Mouse (Mus musculus): Measurements from ENCODE around the gene Prr5l. TPM values are rescaled to one million over a fixed set of nuclear protein-coding genes. Genes with fewer than 3 reads are reported as not detected.

Prr5l gene
- polyA plus RNA-seq, 1 experiment, result 0.02 TPM

DNA sequence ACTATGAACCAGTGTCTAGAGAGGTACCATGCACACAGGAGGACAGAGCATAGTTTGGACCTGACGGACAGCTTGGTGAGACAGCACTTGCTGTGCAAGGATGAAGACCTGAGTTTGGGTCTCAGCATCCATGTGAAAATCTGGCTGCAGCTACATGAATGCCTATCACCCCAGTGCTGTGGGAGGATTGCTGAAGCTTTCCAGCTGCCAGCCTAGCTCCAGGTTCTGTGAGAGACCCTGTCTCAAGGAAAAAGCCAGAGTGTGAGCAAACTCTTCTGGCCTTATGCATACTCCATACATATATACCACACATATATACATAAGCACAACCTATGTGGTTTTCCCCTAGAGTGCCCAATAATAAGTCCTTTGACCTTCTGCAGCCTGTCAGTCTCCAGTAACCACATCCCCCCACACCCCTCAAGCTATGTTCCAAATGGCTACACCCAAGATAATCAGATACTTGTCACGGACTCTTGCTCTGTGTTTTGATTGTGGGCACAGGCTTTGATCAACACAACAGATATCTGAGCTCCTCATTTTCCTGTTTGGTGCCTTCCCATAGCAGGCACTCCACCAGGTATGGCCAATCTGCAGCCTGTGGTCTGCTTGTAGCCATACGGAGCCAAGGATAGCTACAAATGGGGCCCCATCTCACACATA lies 66.0 kb downstream of the Prr5l start:
- Histone ChIP-seq H3K4me3 (replicated peaks) (no peak overlapping the region), H3K27me3 (ENCODE audit: control insufficient read depth) (no peaks in the 10 kb centered on the region)
- TF ChIP-seq GATA1 (IDR thresholded peaks at IDR 0.05; ENCODE audit: low read length) (no peak), TAL1 (IDR thresholded peaks at IDR 0.05; ENCODE audit: low read length) (no peak)

DNA sequence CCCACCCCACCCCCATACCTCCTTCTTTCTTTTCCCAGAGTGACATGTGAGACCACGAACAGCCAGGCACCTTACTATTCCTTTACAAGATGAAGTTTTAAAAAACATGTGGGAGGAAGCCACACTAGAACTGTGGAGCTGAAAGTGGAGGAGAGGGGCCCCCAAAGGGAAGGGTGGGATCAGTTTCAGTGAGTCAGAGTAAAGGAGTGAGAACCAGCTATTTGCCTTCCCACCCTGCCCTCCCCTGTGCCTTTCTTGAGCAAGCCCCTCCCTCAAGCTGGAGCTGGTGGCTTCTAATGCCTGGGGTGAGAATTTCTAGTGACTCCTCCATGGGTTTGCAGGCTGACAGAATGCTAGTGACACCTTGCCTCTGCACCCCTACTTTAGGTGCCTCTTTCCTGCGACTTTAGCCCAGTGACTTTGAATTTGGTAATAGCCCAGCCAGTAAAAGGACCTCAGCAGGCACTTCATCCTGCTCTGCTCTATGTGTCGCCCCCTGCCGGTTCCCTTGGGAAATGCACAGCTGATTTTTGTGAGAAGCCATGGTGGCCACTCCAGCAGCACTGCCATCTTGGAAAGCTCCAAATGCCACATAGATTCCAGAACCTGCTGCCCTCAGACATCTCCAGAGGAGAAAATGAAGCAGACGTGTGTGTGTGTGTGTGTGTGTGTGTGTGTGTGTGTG lies 67.4 kb downstream of the Prr5l start:
- H3K4me1 ChIP-seq (ENCODE audit: control insufficient read depth), result no peaks in the 10 kb centered on the region
- H3K27me3 ChIP-seq (ENCODE audit: control insufficient read depth), result no peaks in the 10 kb centered on the region
- TF ChIP-seq GATA1 (IDR thresholded peaks at IDR 0.05; ENCODE audit: low read length) (no peak), TAL1 (IDR thresholded peaks at IDR 0.05; ENCODE audit: low read length) (no peak)
- H3K9me3 ChIP-seq (ENCODE audit: control insufficient read depth, low read length), result no peaks in the 10 kb centered on the region
- H3K36me3 ChIP-seq (ENCODE audit: control insufficient read depth), result no peaks in the 10 kb centered on the region
- H3K4me3 ChIP-seq (replicated peaks), result no peak overlapping the region

More for the DNA sequence above, 66.0 kb downstream of the Prr5l start:
- Histone ChIP-seq H3K9me3 (ENCODE audit: control insufficient read depth, low read length) (no peaks in the 10 kb centered on the region), H3K36me3 (ENCODE audit: control insufficient read depth) (no peaks in the 10 kb centered on the region), H3K4me1 (ENCODE audit: control insufficient read depth) (no peaks in the 10 kb centered on the region)

DNA sequence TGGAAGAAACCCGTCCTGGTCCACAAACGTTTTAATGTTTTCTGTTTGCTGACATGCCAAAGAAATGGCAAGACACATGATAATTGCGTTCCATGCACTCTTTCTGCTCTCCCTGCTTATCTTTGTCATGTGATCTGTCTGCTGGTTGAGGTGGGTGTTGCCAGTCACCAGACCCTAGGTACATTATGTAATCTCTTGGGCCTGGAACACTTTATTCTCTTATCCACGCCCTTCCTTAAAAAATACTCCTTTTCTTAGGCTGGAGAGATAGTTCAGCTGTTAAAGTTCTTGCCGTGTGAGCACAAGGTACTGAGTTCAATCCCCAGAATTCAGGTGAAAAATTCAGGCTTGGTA lies 68.6 kb downstream of the Prr5l start:
- no peaks in the 10 kb centered on the region for H3K4me1 ChIP-seq (ENCODE audit: control insufficient read depth)
- H3K9me3 ChIP-seq (ENCODE audit: control insufficient read depth, low read length), result no peaks in the 10 kb centered on the region
- no peaks in the 10 kb centered on the region for H3K36me3 ChIP-seq (ENCODE audit: control insufficient read depth)
- no peaks in the 10 kb centered on the region for H3K27me3 ChIP-seq (ENCODE audit: control insufficient read depth)
- TF ChIP-seq GATA1 (IDR thresholded peaks at IDR 0.05; ENCODE audit: low read length) (no peak), TAL1 (IDR thresholded peaks at IDR 0.05; ENCODE audit: low read length) (no peak)
- H3K4me3 ChIP-seq (replicated peaks), result no peak overlapping the region

DNA sequence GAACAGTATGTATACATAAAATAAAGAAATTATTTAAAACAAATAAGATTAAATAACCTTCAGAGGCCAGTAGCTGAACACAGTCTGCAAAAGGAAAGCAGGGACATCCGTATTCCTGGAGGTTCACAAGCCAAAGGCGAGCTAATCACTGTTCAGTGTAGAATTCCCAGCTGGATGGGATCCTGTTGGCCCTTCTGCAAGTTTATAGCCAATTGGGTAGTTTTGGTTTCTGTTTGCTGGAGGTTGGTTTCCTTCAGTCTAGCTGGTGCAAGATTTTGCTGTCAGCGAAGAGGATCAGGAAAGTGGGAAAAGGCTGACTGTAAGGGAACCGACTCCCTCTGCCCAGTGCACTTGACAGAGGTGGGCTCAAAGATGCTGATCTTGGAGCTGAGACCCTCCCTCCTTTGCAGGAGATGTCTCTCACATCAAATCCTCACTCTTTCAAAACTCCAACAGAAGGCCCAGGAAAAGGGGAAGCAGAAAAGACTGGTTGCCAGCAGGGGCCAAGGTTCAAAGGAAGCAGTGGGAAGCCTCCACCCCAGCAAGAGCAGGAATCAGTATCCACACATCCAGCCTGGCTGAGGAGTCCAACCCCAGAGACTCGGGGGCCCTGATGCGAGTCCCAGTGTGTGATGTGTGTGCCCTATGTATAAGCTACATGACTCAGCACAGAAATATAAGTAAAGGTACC lies 69.1 kb downstream of the Prr5l start:
- H3K4me1 ChIP-seq (ENCODE audit: control insufficient read depth), result no peaks in the 10 kb centered on the region
- no peak for TF ChIP-seq TAL1 (IDR thresholded peaks at IDR 0.05; ENCODE audit: low read length)
- TF ChIP-seq GATA1 (IDR thresholded peaks at IDR 0.05; ENCODE audit: low read length), result no peak
- H3K9me3 ChIP-seq (ENCODE audit: control insufficient read depth, low read length), result no peaks in the 10 kb centered on the region
- no peaks in the 10 kb centered on the region for H3K36me3 ChIP-seq (ENCODE audit: control insufficient read depth)
- no peak overlapping the region for H3K4me3 ChIP-seq (replicated peaks)
- H3K27me3 ChIP-seq (ENCODE audit: control insufficient read depth), result no peaks in the 10 kb centered on the region

DNA sequence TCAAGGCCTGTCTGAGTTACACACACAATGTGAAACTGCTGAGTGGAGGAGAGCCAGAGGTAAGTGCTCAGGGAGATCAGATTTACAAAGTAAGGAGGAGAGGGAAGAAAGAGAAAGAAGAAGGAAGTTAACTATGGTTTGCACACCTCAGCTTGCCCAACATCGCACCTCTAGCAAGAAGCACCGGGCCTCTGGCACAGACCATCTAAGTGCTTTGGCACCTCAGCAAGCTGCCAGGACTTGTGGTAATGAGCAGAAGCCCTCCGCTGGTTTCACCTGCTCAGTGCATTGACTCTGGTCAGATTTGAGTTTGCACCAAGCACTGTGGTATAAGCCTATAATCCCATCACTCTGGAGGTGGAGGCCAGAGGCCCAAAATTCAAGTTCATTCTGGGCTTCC lies 70.9 kb downstream of the Prr5l start:
- H3K36me3 ChIP-seq (ENCODE audit: control insufficient read depth), result no peaks in the 10 kb centered on the region
- H3K9me3 ChIP-seq (ENCODE audit: control insufficient read depth, low read length), result no peaks in the 10 kb centered on the region
- TF ChIP-seq TAL1 (IDR thresholded peaks at IDR 0.05; ENCODE audit: low read length), result no peak
- TF ChIP-seq GATA1 (IDR thresholded peaks at IDR 0.05; ENCODE audit: low read length), result no peak
- H3K27me3 ChIP-seq (ENCODE audit: control insufficient read depth), result no peaks in the 10 kb centered on the region
- H3K4me1 ChIP-seq (ENCODE audit: control insufficient read depth), result no peaks in the 10 kb centered on the region
- H3K4me3 ChIP-seq (replicated peaks), result no peak overlapping the region

DNA sequence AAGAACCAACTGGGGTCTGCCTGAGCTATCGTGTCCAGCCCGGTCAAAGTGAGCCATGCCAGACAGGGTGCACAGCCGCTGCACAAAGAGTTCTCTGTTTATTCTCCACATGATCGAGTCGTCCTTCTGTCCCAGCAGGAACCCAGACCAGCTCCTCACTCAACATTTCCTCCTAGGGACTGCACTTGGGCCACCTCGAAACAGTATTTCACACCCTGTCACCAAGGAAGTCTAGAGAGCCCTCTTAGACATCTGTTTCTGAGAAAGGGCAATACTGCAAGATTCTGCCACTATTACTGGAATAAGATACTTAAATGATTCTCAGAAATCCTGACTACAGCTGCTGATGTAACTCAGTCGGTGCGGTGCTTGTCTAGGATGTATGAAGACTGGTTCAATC lies 72.1 kb downstream of the Prr5l start:
- no peaks in the 10 kb centered on the region for H3K27me3 ChIP-seq (ENCODE audit: control insufficient read depth)
- no peaks in the 10 kb centered on the region for H3K9me3 ChIP-seq (ENCODE audit: control insufficient read depth, low read length)
- TF ChIP-seq GATA1 (IDR thresholded peaks at IDR 0.05; ENCODE audit: low read length) (no peak), TAL1 (IDR thresholded peaks at IDR 0.05; ENCODE audit: low read length) (no peak)
- H3K36me3 ChIP-seq (ENCODE audit: control insufficient read depth), result no peaks in the 10 kb centered on the region
- H3K4me1 ChIP-seq (ENCODE audit: control insufficient read depth), result no peaks in the 10 kb centered on the region
- no peak overlapping the region for H3K4me3 ChIP-seq (replicated peaks)

DNA sequence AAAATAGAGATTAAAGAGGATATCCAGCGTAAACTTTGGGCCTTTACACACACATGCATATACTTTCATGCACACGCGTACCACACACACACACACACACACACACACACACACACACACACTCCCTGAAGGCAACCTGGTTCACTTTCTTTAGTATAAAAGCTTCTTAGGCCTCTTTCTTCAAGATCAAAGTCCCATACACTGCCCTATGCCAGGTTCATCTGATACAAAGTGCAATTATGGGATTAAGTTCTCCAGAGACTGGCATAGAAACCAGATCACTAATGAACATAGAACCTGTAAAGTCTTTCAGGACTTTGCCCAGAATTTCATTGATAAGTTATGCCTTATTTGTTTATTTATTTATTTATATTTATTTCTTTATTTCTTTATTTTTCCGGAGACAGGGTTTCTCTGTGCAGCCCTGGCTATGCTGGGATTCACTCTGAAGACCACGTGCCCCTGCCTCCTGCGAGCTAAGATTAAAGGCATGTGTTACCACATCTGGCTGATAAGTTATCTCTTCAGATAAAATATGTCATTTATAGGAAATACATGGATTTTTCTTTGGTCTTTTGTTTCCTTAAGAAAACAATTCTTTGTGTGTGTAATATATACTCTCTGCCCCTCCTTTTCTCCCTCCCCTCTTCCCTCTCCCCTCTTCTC lies 73.1 kb downstream of the Prr5l start:
- Histone ChIP-seq H3K27me3 (ENCODE audit: control insufficient read depth) (no peaks in the 10 kb centered on the region), H3K36me3 (ENCODE audit: control insufficient read depth) (no peaks in the 10 kb centered on the region), H3K9me3 (ENCODE audit: control insufficient read depth, low read length) (no peaks in the 10 kb centered on the region), H3K4me1 (ENCODE audit: control insufficient read depth) (no peaks in the 10 kb centered on the region), H3K4me3 (replicated peaks) (no peak overlapping the region)
- TF ChIP-seq TAL1 (IDR thresholded peaks at IDR 0.05; ENCODE audit: low read length) (no peak), GATA1 (IDR thresholded peaks at IDR 0.05; ENCODE audit: low read length) (no peak)

DNA sequence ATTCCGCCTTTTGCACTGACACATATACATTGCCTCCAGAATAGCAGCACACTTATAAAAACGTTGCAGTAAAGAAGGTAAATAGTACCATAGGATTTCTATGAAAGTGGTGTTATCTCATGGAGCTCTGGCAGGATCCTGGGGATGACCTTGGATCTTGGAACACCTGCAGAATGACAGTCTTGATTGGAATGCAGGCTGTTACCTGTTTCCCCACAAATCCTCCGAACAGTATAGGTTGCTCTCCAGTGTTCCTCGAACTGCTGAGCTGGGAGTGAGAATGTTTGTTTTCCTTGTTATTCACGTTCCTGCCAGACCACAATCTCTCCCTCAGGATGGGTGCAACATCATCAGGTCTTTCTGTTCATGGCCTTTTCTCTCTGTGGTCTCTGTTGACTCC lies 75.1 kb downstream of the Prr5l start:
- Histone ChIP-seq H3K36me3 (ENCODE audit: control insufficient read depth) (no peaks in the 10 kb centered on the region), H3K27me3 (ENCODE audit: control insufficient read depth) (no peaks in the 10 kb centered on the region), H3K4me3 (replicated peaks) (no peak overlapping the region), H3K9me3 (ENCODE audit: control insufficient read depth, low read length) (no peaks in the 10 kb centered on the region), H3K4me1 (ENCODE audit: control insufficient read depth) (no peaks in the 10 kb centered on the region)
- TF ChIP-seq TAL1 (IDR thresholded peaks at IDR 0.05; ENCODE audit: low read length) (no peak), GATA1 (IDR thresholded peaks at IDR 0.05; ENCODE audit: low read length) (no peak)

DNA sequence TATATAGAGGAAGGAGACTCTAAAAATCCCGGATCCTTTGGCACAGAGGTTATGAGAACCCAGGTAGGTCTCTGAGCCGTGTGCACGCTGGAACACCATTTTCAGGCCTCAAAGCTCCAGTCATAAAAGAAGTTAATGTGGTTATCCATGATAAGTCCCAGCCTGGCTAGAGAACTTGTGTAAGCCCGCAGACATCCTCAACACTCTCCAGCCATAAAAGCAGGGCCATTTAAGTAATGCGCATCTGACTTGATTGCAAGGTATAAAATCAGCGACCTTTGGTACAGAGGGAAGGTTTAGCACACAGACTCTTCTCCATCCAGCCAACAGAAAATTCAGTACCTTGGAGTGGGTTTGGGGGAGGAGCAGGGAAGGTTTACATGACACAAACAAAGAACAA lies 80.6 kb downstream of the Prr5l start:
- H3K4me3 ChIP-seq (replicated peaks), result no peak overlapping the region
- H3K27me3 ChIP-seq (ENCODE audit: control insufficient read depth), result peaks cover 10% of the 10 kb centered on the region
- no peaks in the 10 kb centered on the region for H3K9me3 ChIP-seq (ENCODE audit: control insufficient read depth, low read length)
- H3K36me3 ChIP-seq (ENCODE audit: control insufficient read depth), result no peaks in the 10 kb centered on the region
- no peaks in the 10 kb centered on the region for H3K4me1 ChIP-seq (ENCODE audit: control insufficient read depth)
- TF ChIP-seq GATA1 (IDR thresholded peaks at IDR 0.05; ENCODE audit: low read length), result no peak
- TF ChIP-seq TAL1 (IDR thresholded peaks at IDR 0.05; ENCODE audit: low read length), result no peak
